Mouse (Mus musculus) testis, adult 2 months (tissue): ENCODE results near the gene Cd8b1.

ENCODE experiments used
- CTCF ChIP-seq: fragments of 200-500 bp; IDR thresholded peaks from 2 replicates; pipeline ENCODE4 v1.5.1; 2012; ENCODE audit warnings: low read depth, mild to moderate bottlenecking, inconsistent platforms, low read length, moderate library complexity; ENCODE audit not compliant: control insufficient read depth, insufficient read depth, insufficient replicate concordance
- POLR2A ChIP-seq: fragments of 200-500 bp; IDR thresholded peaks from 2 replicates; pipeline ENCODE4 v1.6.1; 2012; ENCODE audit warnings: low read depth, mild to moderate bottlenecking, inconsistent platforms, low read length, moderate library complexity; ENCODE audit not compliant: control insufficient read depth

DNA sequence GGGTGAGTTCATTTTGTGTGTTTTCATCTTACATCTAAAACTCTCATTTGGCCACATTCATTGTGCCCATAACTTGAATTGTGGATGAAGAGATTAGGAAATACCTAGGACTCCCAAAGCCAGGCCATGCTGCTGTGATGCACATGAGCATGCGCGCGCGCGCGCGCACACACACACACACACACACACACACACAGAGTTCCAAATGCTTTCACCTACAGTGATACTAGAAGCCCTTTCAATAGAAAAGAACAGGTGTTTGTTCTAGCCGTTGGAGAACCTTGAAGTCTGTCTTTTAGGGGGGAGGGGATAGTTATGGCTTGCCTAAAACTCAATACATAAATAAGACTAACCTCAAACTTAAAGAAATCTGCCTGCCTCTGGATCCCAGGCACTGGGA is 15.1 kb downstream of the Cd8b1 start:
- TF ChIP-seq POLR2A (no peak), CTCF (no peak)
